Mouse (Mus musculus) kidney, adult 9 months (tissue): ENCODE data around the gene Lyst.
"Not testable (repeated sequence)": the region's sequence is repeated elsewhere in the genome, so short reads cannot be mapped to it uniquely, and the experiment has no call there.

Source experiments
- DNase-seq: peaks from one replicate; pipeline ENCODE4 v3.0.0; 2022

The Lyst gene

DNA sequence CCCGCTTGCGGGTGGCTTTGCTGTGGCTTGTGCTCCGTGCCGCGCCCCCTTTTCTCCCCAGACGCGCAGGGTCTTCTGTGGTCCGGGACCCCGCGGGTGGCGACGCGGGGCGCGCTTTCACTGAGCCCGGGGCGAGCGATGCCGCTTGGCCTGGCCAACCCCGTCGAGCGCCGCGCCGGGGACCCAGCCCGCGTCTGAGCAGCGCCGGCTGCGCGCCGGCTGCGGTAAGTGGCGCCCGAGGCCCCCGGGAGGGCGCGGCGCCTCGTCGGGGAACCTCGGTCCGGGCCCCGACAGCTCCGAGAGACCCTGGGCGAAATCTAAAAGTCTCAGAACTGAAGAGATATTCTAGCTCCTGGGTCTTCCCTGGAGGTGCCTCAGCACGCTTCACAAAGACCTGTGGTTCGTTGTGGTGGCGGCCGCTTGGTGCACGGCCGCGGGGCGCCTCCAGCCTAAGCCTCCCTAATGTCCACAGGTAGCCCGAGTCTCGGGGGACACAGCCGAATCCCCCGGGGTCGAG is 194.3 kb downstream of the Lyst start:
- no peak for DNase-seq

DNA sequence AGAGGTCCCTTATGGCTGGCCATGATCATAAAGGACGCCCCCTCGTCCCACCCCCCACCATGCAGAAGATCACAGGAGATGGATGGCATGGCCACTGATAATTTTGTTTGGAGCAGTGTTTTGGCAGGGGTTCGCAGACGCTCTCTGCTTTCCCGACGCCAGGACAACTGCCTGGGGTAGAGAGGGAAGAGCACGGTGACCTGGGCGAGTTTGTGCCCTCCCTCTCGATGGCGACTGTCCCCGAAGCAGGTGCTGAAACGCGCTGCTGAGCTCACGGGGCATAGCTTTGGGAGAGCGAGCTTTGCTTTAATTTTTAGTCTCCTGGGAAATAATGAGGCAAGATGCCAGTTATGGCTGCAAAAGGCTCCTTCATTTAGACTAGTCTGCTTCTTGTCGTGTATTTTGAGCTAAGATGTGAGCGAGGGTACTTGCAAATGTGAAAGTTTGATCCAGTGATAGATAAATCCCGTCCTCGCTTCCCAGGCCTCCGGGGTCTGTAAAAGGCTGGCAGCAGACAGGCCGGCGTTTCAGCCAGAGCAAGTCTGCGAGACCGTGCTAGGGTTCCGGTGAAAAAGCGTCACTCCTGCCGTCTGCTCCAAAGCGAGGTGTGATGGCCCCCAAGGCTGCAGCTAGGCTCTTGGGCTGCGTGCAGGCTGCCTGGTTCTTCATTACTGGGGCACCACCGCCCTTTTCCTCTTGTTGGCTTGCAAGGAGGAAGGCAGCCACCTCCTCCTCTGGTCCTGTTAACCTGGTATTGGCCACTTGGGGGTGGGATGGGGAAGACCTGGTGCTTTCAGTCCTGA is 195.0 kb downstream of the Lyst start:
- DNase-seq = no peak

DNA sequence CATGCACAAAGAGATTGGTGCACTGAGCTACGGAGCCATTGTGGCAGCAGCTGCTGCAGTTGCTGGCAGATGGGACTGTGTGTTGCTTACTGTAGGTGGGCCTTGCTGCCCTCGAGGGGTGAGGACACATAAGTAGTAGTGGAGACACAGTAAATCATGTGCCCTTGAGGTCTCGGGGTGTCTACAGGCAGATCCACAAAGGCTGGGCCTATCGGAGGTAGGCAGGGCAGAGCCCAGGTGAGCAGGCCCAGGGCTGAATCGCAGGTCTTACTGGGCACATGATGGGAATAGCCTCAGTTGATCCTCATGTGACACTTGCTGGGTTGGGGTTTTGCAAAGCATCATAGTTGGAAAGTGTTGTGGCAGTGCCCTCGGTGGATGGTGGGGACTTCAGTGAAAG is 196.8 kb downstream of the Lyst start:
- DNase-seq = no peak

DNA sequence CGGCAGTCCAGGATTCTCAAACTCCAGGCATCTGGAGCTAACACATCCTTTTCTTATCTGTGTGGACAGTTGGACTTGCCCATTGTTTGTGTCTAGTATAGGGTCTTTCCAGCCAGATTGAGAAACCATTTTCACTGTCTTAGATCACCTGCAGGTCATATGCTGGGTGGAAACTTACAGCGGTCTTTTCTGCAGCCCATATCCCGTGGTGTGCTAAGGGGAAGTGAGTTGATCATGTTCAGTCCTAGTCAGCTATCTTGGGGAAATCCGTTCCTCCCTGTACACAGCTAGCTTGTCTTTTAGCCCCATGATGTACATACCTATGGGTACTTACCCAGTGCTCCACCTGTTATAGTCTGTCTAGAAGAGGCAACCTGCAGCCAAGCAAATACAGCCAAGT is 197.9 kb downstream of the Lyst start:
- no peak for DNase-seq

DNA sequence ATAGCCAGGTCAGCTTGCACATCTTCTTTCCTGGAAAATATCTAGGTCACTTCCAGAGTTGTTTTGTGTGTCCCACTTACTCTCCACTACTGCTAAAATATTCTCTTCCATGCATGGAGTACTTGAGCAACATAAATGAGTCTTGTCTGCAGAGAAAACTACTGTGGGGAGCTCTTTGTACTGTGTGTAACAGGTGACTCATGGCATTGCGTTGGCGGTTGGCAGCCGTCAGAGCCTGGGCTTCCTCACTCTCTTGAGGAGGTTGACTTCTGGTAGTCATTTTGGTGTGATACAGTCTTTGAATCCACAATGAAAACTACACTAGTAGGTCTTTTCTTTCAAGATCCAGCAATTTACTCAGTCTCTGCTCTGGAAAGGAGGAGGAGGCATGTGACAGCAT is 201.8 kb downstream of the Lyst start:
- no peak for DNase-seq

DNA sequence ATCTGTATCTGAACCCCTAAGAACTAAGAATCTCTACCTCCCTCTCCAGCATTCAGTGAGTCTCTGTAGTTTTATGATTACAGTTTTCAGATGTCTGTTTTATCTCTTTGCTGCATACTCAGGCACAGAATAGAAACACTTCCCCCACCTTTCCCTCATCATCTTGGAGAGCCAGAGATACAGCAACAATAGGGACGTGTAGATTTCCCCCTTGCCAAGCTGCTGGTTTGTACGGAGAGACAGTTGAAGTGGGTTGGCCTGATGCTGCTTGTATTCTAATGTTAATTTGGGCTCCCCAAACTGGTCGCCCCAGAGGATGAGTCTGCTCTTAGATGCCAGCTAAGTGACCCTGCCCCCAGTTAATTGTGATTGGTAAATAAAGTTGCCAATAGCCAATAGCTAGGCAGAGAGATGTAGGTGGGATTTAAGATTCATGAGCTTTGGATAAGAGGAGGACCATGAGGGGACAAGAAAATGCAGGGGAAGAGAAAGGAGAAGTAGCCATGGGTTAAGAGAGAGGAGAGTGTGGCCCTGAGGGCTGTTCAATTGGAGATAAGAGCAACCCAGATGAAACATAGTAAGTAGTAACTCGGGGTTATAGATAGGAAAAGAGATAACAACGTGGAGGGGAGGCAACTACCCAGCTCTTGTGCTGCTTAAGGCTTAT is 205.1 kb downstream of the Lyst start:
- no peak for DNase-seq

DNA sequence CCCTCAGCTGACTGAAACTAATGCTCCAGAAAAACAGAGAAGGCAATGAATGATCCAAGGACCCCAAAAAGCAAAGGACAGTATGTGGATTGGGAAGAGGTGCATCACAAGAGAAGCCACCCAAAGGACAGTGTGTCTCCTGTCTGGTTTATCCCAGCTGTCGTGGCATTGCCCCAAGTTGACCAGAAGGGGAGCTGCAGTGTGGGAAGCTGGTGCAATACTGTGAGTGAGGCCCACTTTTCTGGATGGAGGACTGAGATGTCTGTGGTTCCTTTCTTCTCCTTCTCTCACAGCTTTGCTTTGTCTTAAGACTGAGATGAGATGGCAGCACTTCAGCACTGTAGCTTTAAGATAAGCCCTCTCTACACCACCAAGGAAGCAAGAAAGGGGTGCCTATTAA is 205.9 kb downstream of the Lyst start:
- DNase-seq = no peak

DNA sequence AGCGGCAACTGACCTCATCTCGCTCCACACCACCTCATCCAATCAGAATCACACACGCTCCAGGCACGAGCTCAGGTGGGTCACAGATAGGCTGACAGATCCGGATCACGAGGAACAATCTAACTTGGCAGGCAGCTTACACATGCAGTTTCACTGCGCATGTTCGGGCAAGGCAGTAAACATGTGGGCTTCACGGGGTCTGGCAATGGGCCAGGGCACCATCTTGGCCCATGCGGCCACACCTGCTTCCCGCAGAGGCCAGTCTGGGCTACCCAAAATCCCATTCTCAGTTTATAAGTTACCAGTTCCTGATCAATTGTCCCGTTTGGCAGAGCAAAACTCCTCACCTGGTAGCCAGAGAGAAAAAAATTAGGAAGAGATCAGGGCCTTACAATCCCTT is 207.6 kb downstream of the Lyst start:
- DNase-seq = not testable (repeated sequence)

DNA sequence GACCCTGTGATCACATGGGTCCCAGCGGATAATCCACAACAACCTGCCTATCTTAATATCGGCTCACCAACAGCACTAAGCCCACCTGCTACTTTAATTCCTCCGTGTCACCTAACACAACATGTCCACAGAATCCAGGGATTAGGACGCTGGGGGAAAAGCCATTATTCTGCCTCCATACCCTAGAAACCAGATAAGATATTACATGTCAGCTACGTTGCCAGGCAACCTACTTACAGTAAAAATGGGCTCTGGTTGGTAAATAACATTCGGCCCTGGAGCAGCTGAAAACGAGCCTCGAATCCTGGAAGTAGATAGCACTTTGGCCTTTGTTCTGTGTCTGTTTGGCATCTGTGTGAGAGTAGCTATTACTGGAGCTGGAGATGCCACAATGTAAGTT is 208.6 kb downstream of the Lyst start:
- no peak for DNase-seq

DNA sequence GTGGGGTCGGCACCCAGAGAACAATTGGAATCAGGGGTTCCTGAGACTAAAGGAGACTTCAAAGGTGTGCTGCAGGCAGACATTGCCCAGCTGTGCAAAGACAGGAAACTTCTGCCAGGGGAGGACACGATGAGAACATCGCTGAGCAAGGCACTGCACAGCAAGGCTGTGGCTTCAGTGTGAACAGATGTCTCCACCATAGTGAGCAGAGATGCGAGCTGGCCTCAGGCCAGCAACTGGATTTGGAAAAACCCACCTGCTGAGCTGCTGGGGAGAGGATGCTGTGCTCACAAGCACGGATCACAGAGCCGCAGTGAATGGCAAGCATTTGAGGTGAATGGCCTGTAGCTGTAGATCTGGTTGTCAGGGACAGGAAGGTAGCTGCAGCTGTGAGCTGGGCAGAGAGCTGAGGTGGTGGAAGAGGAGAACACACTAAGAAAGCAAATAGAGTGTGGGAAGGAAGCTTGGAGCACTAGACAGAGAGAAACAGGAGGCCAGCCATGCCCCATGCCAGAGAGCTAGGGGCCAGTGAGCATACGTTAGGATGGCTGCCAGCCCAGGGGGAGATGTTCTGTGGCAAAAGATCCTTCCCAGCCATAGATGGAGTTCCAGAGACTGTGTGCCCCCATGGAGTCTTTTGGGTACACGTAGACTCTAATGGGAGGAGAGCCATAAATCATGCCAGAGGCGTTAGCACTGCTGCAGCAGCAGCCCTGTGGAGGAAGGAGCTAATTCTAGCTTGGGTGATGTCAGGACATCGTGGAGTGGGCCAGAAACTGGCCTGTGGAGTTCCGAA is 218.3 kb downstream of the Lyst start:
- DNase-seq = no peak

DNA sequence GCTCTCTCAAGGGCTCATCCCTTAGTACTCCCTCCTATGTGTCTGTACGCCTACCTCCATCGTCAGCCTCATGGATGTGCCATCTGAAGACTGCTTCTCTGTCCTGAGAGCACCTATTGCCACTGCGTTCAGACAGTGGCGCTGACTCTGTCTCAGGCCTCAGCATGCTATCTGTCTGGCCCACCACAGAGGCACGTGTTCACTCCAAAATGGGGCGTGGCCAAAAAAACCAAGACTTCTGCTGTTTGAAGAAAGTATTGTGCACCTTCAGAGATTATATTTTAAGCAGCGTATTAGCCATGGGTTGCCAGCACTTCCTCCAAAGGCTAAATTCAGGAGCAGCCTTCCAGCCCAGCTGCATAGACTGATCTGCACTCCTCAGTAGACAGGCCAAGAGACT is 220.7 kb downstream of the Lyst start:
- DNase-seq = no peak

DNA sequence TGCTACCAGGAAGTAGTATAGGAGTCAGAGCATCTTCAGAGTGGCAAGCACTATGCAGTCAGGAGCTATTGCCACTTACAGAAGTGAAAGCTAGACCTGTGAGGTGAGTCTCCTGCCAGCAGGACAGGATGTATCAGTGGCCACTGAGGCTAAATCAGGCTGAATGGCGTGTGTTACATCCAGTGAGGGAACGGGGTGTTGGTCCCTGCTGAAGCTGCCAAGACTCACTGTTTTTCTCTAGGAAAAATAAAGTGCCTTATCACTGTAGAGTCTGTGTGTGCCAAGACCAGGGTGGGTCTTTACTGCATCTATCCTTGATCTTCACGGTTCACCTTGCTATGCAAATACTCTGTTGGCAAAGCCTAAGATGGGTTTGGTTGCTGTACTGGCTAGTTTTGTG is 228.5 kb downstream of the Lyst start:
- no peak for DNase-seq

DNA sequence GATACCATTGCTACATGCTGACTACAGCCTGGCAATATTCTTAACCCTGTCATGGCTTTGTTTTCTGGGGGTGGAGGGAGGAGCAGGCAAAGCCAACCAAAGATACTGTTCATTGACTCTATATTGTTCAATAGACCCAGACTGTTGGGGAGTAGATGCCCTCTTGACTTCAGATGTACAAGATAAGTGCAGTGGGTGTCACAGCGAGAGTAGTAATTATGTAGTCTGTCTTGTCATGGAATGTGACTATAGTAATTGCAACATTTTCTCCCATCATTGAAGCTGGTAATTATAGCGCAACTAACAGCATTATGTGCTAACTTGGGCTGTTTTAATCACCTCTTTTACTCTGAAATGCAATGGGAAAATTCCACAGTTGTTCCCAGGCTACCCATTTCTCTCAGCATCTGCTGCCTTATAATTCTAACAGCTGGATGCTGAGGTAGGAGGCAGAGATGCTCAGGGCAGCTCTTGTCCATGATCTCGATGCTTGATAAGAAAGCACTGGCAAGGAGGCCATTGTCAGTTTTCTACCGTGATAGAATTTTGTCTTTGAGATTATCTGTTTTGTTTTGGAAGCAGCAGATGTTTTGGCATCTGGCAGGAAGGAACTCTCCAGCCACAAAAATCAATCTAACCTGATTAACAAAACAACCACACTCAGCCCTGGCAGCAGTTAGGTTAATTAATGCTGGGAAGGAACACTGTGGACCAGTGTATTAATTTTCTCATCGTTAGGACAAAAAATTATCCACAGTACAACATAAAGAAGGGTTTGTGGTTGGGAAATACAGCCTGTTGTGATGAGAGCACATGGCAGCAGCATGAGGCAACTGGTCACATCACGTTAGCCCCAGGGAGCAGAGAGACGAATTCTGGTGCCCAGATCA is 230.3 kb downstream of the Lyst start:
- DNase-seq = no peak

DNA sequence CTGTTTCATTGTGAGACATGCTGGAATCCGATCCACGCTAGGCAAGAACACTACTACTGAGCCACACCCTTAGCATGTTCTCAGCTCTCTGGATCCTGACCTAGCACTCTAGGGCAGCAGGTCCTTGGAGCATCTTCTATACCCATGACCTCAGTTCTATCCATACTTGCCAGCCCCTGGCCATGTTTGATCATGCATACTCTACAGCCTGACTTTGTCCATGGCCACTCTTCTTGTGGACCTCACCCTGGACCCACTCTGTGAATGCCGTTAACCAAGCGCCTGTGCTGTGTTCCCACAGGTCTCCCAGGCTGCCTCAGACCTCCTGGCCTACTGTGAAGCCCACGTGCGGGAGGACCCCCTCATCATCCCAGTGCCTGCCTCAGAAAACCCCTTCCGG is 234.7 kb downstream of the Lyst start:
- DNase-seq = no peak

DNA sequence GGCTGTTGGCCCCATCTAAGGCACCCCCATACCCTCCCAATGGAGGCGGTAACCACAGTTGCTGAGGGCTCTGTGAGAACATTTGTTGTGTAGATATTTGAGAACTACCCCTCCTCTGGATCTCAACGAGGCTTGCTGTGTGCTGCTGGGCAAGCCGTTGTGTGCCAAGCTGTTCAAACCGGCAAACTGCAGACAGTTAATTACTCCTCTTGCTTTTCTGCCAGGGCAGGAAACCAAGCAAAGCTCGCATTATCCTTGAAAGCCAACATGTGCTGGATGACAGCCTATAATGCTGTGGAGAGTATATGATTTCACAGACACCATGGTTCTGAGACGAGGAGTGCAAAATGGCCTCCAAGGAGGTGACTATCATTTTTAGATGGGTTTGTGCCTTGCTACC is 236.3 kb downstream of the Lyst start:
- no peak for DNase-seq

DNA sequence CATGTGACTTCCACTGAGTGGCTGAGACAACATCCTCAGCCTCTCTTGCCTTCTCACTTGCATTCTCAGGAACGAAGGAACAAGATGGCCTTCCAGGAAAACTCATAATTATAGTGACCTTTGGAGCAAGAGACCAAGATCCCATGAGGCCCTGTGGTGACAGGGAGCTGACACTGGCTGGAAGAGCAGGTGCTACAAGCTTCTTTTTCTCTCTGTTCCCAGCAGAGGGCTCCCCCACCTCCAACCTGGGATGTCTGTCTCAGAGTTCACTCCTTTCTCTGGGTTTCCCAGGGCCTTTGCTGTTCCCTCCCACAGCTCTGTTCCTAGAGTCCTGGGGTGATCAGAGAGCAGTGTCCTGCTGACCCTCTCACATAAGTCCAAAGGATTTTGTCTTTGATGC is 237.9 kb downstream of the Lyst start:
- DNase-seq = no peak
